Mouse (Mus musculus): ENCODE results near the gene Litaf. TPM values are rescaled to one million over a fixed set of nuclear protein-coding genes. Genes with fewer than 3 reads are reported as not detected.

The Litaf gene
- total RNA-seq, 1 experiment from 2014 or later = 36.9 TPM

GRCm38 (mm10) chr16:10952881-10953280 lies 113.1 kb downstream of the Litaf start:
- no peak for ATAC-seq (replicated peaks in 1 of 2; ENCODE audit: insufficient read depth in 1 of 2, low FRiP score in 2 of 2, low TSS enrichment in 1 of 2, low read depth in 1 of 2, poor library complexity in 2 of 2, severe bottlenecking in 2 of 2)

GRCm38 (mm10) chr16:10952071-10952470 lies 113.9 kb downstream of the Litaf start:
- ATAC-seq (replicated peaks in 1 of 2; ENCODE audit: insufficient read depth in 1 of 2, low FRiP score in 2 of 2, low TSS enrichment in 1 of 2, low read depth in 1 of 2, poor library complexity in 2 of 2, severe bottlenecking in 2 of 2) = no peak

- ATAC-seq (replicated peaks in 1 of 2; ENCODE audit: insufficient read depth in 1 of 2, low FRiP score in 2 of 2, low TSS enrichment in 1 of 2, low read depth in 1 of 2, poor library complexity in 2 of 2, severe bottlenecking in 2 of 2) = no peak
Observed at GRCm38 (mm10) chr16:10951581-10951980, 114.4 kb downstream of the Litaf start.

GRCm38 (mm10) chr16:10950539-10950938 lies 115.4 kb downstream of the Litaf start:
- ATAC-seq (replicated peaks in 1 of 2; ENCODE audit: insufficient read depth in 1 of 2, low FRiP score in 2 of 2, low TSS enrichment in 1 of 2, low read depth in 1 of 2, poor library complexity in 2 of 2, severe bottlenecking in 2 of 2) = peak in 1 of 2 experiments; percentile 43; a peak in 1 of 4 replicates

- ATAC-seq (replicated peaks in 1 of 2; ENCODE audit: insufficient read depth in 1 of 2, low FRiP score in 2 of 2, low TSS enrichment in 1 of 2, low read depth in 1 of 2, poor library complexity in 2 of 2, severe bottlenecking in 2 of 2) = peak in 1 of 2 experiments; percentile 38; a peak in 1 of 4 replicates
Observed at GRCm38 (mm10) chr16:10947724-10948123, 118.2 kb downstream of the Litaf start.

GRCm38 (mm10) chr16:10945381-10946127 lies 120.4 kb downstream of the Litaf start:
- ATAC-seq (replicated peaks in 1 of 2; ENCODE audit: insufficient read depth in 1 of 2, low FRiP score in 2 of 2, low TSS enrichment in 1 of 2, low read depth in 1 of 2, poor library complexity in 2 of 2, severe bottlenecking in 2 of 2) = peak; percentile 85 to 96

GRCm38 (mm10) chr16:10944545-10944944 lies 121.4 kb downstream of the Litaf start:
- ATAC-seq (replicated peaks in 1 of 2; ENCODE audit: insufficient read depth in 1 of 2, low FRiP score in 2 of 2, low TSS enrichment in 1 of 2, low read depth in 1 of 2, poor library complexity in 2 of 2, severe bottlenecking in 2 of 2) = no peak

GRCm38 (mm10) chr16:10943257-10943656 lies 122.7 kb downstream of the Litaf start:
- ATAC-seq (replicated peaks in 1 of 2; ENCODE audit: insufficient read depth in 1 of 2, low FRiP score in 2 of 2, low TSS enrichment in 1 of 2, low read depth in 1 of 2, poor library complexity in 2 of 2, severe bottlenecking in 2 of 2) = no peak

GRCm38 (mm10) chr16:10940661-10941060 lies 125.3 kb downstream of the Litaf start:
- no peak for ATAC-seq (replicated peaks in 1 of 2; ENCODE audit: insufficient read depth in 1 of 2, low FRiP score in 2 of 2, low TSS enrichment in 1 of 2, low read depth in 1 of 2, poor library complexity in 2 of 2, severe bottlenecking in 2 of 2)

GRCm38 (mm10) chr16:10939932-10940331 lies 126.0 kb downstream of the Litaf start:
- no peak for ATAC-seq (replicated peaks in 1 of 2; ENCODE audit: insufficient read depth in 1 of 2, low FRiP score in 2 of 2, low TSS enrichment in 1 of 2, low read depth in 1 of 2, poor library complexity in 2 of 2, severe bottlenecking in 2 of 2)

- peak in 1 of 2 experiments; percentile 47; a peak in 1 of 4 replicates for ATAC-seq (replicated peaks in 1 of 2; ENCODE audit: insufficient read depth in 1 of 2, low FRiP score in 2 of 2, low TSS enrichment in 1 of 2, low read depth in 1 of 2, poor library complexity in 2 of 2, severe bottlenecking in 2 of 2)
Observed at GRCm38 (mm10) chr16:10937497-10937896, 128.5 kb downstream of the Litaf start.

GRCm38 (mm10) chr16:10936700-10937319 lies 129.1 kb downstream of the Litaf start:
- ATAC-seq (replicated peaks in 1 of 2; ENCODE audit: insufficient read depth in 1 of 2, low FRiP score in 2 of 2, low TSS enrichment in 1 of 2, low read depth in 1 of 2, poor library complexity in 2 of 2, severe bottlenecking in 2 of 2) = no peak

- no peak for ATAC-seq (replicated peaks in 1 of 2; ENCODE audit: insufficient read depth in 1 of 2, low FRiP score in 2 of 2, low TSS enrichment in 1 of 2, low read depth in 1 of 2, poor library complexity in 2 of 2, severe bottlenecking in 2 of 2)
Observed at GRCm38 (mm10) chr16:10934047-10934446, 131.9 kb downstream of the Litaf start.

- ATAC-seq (replicated peaks in 1 of 2; ENCODE audit: insufficient read depth in 1 of 2, low FRiP score in 2 of 2, low TSS enrichment in 1 of 2, low read depth in 1 of 2, poor library complexity in 2 of 2, severe bottlenecking in 2 of 2) = peak; percentile 15 to 22; a peak in 1 of 4 replicates
Observed at GRCm38 (mm10) chr16:10933372-10933771, 132.6 kb downstream of the Litaf start.

GRCm38 (mm10) chr16:10927026-10927425 lies 138.9 kb downstream of the Litaf start:
- peak; percentile 67 to 88; a peak in 2 of 4 replicates for ATAC-seq (replicated peaks in 1 of 2; ENCODE audit: insufficient read depth in 1 of 2, low FRiP score in 2 of 2, low TSS enrichment in 1 of 2, low read depth in 1 of 2, poor library complexity in 2 of 2, severe bottlenecking in 2 of 2)

- ATAC-seq (replicated peaks in 1 of 2; ENCODE audit: insufficient read depth in 1 of 2, low FRiP score in 2 of 2, low TSS enrichment in 1 of 2, low read depth in 1 of 2, poor library complexity in 2 of 2, severe bottlenecking in 2 of 2) = no peak
Observed at GRCm38 (mm10) chr16:10925591-10926180, 140.3 kb downstream of the Litaf start.

- no peak for ATAC-seq (replicated peaks in 1 of 2; ENCODE audit: insufficient read depth in 1 of 2, low FRiP score in 2 of 2, low TSS enrichment in 1 of 2, low read depth in 1 of 2, poor library complexity in 2 of 2, severe bottlenecking in 2 of 2)
Observed at GRCm38 (mm10) chr16:10923561-10923960, 142.4 kb downstream of the Litaf start.

- ATAC-seq (replicated peaks in 1 of 2; ENCODE audit: insufficient read depth in 1 of 2, low FRiP score in 2 of 2, low TSS enrichment in 1 of 2, low read depth in 1 of 2, poor library complexity in 2 of 2, severe bottlenecking in 2 of 2) = no peak
Observed at GRCm38 (mm10) chr16:10919856-10920255, 146.1 kb downstream of the Litaf start.
